Mouse (Mus musculus): ENCODE data around the gene Inhbc.
A peak's percentile ranks its signal among the peaks of the same experiment; 100 is the strongest.
"Not testable (repeated sequence)": the region's sequence is repeated elsewhere in the genome, so short reads cannot be mapped to it uniquely, and the experiment has no call there.

Gene Inhbc

DNA sequence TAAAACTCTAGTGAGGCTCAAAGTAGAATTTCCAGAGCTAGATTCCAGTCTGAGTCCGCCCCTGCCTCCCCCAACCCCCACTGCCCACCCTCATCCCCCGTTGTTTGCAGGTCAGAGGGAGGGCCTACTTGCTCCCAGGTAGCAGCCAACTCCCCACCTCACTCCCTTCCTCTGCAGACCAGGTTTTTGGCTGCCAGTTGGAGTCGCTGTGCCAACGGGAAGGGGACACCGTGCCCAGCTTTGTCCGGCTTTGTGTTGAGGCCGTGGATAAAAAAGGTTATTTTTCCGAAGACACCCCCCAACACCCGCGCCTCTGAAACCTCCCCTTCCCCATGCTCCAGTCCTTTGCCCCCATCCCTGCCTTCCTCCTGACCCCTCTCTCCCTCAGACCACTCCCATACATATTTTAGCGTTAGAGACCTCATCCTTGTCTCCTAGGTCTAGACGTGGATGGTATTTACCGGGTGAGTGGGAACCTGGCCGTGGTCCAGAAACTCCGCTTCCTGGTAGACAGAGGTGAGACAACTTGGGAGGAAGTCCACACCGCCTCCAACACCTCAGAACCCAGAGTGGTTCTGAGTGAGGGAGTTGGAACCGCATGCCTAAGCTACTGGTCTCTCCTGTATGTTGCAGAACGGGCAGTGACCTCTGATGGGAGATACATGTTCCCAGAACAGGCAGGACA is 42.6 kb downstream of the Inhbc start:
- no peak for DNase-seq (ENCODE audit: low read depth, low spot score)

DNA sequence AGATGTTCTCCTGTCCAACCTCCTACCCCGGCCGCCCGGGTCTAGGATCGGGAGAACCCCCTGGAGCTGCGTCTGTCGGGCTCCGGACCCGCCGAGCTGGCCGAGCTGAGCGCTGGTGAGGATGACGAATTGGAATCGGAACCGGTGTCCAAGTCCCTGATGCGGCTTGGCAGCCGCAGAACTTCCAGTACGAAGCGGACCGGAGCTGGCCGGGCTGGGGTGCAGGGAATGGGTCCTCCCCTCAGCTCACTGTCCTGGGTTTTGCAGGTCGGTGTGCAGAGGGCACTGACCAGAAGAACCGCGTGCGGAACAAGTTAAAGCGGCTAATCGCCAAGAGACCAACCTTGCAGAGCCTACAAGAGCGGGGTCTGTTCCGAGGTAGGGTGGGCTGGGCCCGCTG is 43.4 kb downstream of the Inhbc start:
- DNase-seq (ENCODE audit: low read depth, low spot score), result peak; percentile 16

GRCm38 (mm10) chr10:127326017-127326801 is 44.0 kb downstream of the Inhbc start:
- DNase-seq (ENCODE audit: low read depth, low spot score), result no peak

DNA sequence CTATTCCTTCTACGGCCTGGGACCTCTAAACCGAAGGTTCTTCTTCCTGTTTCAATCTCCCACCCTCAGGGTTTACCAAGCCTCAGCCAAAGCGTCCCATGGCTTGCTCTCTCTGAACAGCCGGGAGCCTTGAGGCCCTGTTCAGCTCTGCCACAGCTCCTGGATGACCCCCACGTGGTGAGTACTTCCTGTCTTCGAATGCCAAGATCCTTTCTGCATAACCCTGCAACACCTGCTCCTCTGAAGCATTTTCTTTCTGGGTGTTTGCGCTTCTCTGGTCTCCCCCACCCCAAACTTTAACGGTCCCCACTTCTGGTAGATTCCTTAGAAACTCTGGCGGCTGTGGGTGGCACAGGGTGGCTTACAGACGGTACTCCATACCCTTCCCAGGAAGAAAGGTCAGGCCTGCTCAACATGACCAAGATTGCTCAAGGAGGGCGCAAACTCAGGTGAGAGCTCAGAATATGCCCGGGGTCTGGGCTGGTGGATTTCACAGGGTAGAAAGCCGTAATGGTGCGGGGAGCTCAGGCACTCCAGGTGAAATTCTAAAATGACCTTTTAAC is 44.7 kb downstream of the Inhbc start:
- DNase-seq (ENCODE audit: low read depth, low spot score), result no peak

DNA sequence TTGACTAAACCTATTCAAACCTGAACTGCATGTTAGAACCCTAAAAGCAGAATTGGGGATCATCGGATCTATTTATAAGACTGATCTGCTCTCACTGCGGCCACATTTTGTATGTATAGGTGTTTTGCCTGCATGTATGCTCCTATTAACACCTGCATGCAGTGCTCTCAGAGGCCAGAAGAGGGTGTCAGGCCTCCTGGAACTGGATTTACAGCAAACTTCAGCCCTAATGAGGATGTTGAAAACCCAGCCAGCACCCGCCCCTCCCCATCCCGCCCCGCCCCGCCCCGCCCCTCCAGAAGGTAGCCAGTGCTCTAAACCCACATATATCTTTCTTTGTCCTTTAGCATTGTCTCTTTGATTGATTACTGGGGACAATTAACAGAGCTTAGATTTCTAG is 45.7 kb downstream of the Inhbc start:
- peak; percentile 50 for DNase-seq (ENCODE audit: low read depth, low spot score)

- peak; percentile 14 for DNase-seq (ENCODE audit: low read depth, low spot score)
Observed at GRCm38 (mm10) chr10:127323131-127323855, 46.9 kb downstream of the Inhbc start.

GRCm38 (mm10) chr10:127322669-127323068 is 47.6 kb downstream of the Inhbc start:
- no peak for DNase-seq (ENCODE audit: low read depth, low spot score)

DNA sequence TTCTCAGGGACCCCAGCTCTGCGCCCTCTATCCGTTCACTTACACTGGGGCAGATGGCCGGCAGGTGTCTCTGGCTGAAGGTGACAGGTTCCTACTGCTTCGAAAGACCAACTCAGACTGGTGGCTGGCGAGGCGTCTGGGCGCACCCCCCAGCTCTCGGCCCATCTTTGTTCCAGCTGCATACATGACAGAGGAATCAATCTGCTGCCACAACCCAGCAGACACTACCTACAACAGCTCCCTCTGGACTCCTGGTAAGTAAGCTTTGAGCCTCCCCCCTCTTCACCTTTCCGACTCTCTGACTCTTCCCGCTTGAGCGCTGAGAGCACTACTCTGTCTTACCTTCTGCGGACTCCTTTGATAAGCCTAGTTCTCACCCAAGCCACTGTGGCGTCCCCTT is 48.1 kb downstream of the Inhbc start:
- DNase-seq (ENCODE audit: low read depth, low spot score), result no peak

GRCm38 (mm10) chr10:127321621-127322020 is 48.6 kb downstream of the Inhbc start, which contains the start of gene Arhgap9:
Gene Arhgap9, plus strand, starts transcription at chr10:127321964.
- DNase-seq (ENCODE audit: low read depth, low spot score), result no peak

DNA sequence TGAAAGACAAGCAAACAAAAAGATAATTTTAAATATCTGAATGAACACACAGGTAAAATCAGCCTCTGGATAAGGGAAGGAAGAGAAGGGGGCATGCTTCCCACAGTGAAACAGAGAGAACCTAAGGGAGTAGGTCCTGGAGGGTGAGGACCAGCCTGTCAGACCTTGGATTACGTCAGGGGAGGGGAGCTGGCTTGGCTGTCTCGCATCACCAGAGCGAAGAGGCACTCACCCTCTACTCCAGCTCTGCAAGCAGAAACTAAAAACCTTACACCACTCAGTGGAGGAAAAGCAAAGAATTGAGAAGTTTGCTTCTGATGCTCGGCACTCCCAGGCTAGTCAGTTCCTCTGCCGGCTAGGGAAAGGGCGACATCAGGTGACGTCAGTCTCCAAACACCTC is 50.3 kb downstream of the Inhbc start:
- DNase-seq (ENCODE audit: low read depth, low spot score), result no peak

DNA sequence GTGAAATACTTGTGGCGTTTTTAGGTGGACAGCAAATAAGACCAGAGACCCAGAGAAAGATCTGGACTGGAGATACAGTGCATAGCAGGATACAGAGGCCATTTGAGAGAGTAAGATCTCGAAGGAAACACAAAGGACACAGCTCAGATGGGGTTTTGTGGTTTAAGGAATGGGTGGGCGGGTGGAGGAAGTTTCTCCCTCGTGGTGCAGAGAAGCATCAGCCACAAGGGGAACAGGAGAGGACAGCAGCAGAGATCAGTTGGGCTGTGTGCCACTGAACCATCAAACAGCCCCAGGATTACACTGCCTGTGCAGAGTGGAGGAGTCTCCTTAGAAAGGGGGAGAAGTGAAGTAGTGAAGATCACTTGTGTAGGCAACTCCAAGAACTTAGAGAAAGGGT is 52.2 kb downstream of the Inhbc start:
- no peak for DNase-seq (ENCODE audit: low read depth, low spot score)

DNA sequence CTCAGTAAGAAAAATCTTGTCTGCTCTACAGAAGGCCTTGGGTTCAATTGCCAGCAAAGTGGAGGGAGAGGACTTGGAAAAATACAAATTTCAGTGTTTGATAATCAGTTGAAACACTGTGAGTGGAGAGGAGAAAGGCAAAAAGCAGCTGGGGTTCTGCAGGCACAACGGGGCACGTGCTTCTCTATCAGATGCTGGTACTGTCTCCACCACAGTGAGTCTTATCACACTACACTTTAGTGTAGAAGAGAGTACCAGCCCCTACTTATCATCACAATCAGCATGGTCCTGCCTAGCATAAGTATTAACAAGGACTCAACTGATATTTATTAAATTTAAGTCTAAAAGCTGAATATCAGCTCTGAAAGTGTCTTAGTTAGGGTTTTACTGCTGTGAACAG is 53.0 kb downstream of the Inhbc start:
- DNase-seq (ENCODE audit: low read depth, low spot score), result no peak

DNA sequence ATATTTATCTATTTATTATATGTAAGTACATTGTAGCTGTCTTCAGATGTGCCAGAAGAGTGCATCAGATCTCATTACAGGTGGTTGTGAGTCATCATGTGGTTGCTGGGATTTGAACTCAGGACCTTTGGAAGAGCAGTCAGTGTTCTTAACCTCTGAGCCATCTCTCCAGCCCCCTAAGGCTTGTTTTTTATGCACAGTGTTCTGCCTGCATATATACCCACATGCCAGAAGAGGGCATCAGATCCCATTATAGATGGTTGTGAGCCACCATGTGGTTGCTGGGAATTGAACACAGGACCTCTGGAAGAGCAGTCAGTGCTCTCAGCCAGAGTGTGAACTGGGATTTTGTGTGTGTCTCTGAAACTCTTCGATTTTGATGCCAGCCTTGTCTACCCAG is 55.3 kb downstream of the Inhbc start:
- not testable (repeated sequence) for DNase-seq (ENCODE audit: low read depth, low spot score)

DNA sequence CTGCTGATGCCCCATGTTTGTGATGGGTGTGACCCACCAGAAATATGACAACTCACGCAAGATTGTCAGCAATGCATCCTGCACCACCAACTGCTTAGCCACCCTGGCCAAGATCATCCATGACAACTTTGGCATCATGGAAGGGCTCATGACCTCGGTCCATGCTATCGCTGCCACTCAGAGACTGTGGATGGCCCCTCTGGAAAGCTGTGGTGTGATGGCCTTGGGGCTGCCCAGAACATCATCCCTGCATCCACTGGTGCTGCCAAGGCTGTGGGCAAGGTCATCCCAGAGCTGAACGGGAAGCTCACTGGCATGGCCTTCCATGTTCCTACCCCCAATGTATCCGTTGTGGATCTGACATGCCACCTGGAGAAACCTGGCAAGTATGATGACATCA is 56.7 kb downstream of the Inhbc start:
- DNase-seq (ENCODE audit: low read depth, low spot score), result not testable (repeated sequence)

DNA sequence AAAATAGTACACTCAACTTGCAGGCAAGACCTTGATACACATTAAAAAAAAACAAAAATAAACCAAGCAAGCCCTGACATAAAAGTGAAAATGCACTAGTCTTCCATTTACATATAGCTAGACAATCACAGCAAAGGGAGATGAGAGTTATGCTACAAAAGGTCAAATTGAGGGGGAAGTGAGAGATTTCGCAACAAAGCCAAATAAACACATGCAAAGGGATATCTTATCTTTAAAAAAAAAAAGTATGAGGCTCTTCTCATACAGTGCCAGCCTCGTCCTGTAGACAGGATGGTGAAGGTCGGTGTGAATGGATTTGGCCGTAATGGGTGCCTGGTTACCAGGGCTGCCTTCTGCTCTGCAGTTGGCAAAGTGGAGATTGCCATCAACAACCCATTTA is 57.4 kb downstream of the Inhbc start:
- DNase-seq (ENCODE audit: low read depth, low spot score), result no peak

- peak; percentile 91 for DNase-seq (ENCODE audit: low read depth, low spot score)
Observed at GRCm38 (mm10) chr10:127312356-127312676, 57.9 kb downstream of the Inhbc start.

- DNase-seq (ENCODE audit: low read depth, low spot score), result peak; percentile 99
Observed at GRCm38 (mm10) chr10:127311476-127312355, 58.5 kb downstream of the Inhbc start, which contains the start of gene Mars. Gene Mars, minus strand, starts transcription at chr10:127311786.

DNA sequence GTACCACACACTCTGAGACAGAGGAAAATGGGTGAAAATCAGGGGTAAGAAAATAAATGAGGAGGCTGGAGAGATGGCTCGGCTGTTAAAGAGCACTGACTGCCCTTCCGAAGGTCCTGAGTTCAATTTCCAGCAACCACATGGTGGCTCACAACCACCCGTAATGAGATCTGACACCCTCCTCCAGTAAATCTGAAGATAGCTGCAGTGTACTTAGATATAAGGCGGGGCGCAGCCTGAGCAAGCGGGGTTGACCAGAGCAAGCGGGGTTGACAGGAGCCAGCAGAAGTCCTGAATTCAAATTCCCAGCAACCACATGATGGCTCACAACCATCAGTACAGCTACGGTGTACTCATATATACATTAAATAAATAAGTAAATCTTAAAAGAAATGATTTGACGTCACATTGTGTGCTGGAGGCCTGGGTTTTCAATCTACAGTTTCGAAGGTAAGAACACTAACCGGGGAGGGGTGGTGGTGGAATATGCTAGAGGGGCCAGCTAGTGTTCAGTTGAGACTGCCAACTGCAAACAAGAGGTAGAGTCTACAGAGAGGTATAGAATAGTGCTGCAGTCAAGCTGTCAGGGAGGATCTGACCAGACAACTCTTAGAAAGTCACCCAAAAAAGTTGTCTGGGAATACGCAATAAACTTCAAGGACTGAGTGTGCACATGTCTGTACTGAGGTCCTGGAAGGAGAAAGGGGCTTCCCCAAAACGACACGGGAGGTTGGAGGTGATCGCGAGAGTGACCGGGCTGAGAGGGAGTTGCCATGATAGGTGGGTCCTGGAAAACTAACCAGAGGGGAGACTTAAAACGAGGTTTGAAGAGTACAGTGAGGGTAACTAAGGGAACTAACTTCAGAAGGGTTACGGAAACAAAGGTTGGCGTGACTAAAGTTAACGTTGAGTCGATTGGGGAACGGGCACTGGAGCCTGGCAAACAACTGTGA is 59.4 kb downstream of the Inhbc start:
- DNase-seq (ENCODE audit: low read depth, low spot score), result no peak

GRCm38 (mm10) chr10:127309167-127309566 is 61.1 kb downstream of the Inhbc start:
- not testable (repeated sequence) for DNase-seq (ENCODE audit: low read depth, low spot score)

Measured in brain, adult 2 months (tissue).